Mouse (Mus musculus): Measurements from ENCODE around the gene Pigs.
A peak's percentile ranks its signal among the peaks of the same experiment; 100 is the strongest.

Pigs gene

DNA sequence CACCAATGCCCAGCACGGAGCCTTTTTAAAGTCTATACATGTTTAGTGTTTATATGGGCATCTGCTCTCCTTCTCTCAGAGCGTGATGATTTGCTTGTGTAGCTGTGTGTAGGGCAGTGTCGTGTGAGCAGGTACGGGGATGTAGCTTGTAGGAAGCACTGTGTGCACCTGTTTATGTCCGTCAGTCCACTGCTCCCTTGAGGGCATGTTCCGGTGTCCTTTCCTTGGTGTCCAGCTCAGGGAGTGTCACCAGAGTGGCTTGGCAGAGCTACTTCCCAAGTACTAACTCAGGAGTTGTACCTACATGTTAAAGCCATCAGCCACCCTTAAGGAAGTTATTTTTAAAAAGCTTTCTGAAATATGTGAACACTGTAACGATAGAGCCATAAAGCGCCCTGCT is 8.8 kb downstream of the Pigs start:
- DNase-seq (ENCODE audit: low spot score), result no peak

DNA sequence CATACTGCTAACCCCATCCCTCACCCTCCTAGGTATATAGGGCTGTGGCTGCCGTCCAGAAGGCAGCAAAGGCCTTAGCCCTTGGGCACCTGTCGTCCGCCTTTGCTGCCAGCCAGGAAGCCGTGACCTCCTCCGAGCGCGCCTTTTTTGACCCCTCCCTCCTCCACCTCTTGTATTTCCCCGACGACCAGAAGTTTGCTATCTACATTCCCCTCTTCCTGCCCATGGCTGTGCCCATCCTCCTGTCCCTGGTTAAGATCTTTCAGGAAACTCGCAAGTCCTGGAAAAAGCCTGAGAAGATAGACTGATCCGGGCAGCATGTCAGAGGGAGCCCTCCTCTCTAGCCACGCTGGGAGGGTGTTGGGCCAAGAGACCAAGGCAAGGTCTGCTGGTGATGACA is 13.5 kb downstream of the Pigs start:
- DNase-seq (ENCODE audit: low spot score), result no peak

DNA sequence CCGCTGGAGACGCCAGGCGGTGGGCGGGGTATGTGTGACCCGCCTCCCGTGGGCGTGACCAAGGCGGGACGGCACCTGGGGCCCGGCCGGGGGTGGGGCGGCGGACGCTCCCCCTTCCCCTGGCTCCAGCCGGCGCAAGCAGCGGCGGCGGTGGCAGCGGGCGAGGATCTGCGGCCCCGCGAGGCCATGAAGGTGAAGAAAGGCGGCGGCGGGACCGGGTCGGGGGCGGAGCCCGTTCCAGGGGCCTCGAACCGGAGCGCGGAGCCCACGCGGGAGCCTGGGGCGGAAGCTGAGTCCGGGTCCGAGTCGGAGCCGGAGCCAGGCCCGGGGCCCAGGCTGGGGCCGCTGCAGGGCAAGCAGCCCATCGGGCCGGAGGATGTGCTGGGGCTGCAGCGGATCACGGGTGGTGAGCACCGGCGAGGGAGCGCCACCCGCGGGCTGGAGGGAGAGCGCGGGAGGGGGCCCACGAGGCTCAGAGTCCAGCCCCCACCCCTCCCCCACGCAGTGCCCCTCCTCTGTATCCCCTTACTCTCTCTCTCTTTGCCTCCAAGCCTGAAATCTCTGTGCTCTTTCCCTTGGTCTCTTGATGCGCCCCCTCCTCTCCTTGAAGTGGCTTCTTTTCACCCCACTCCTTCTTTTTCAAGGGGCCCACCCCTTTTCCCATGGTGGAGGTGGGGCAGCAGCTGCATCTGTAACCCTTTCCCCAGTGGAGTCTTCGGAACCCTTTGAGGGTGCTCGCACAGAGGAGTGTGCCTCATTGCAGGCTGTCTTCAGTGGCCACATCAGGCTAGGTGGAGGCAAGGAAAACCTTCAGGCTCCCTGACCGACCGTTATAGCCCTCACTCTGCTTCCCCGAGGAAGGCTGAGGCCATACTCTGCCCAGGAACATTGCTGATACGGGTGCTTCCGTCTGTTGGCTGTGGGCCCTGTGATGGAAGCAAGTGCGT is 15.4 kb downstream of the Pigs start, which contains the start of gene Unc119:
Gene Unc119 (plus strand): TSS at position 102 of the 947 bp plus-strand sequence.
- peak; percentile 80 for DNase-seq (ENCODE audit: low spot score)

DNA sequence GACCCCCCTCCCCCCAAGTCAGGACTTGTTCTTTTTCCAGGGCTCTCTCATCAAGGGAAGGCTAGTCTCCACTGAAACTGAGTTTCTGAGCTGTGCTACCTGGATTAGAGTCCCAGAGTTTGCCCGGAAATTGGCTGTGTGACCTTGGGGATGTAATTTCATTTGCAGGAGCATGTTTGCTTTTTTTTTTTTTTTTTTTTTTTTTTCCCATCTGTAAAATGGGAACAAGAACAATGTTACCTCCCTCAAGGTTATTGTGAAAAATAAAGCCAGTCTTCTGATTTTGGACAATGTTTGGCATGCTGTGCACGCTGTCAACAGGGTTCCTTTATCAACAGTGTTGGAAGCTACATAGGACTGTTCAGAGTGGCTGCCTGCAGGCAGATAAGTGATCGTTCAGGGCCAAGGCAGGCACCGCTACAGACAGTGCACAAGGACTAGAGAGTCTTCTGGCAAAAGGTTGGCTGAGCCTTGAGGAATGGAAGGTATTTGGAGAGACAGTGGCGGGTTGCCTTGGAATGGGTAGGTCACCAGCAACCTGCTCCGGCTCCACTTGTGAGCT is 16.2 kb downstream of the Pigs start:
- no peak for DNase-seq (ENCODE audit: low spot score)

DNA sequence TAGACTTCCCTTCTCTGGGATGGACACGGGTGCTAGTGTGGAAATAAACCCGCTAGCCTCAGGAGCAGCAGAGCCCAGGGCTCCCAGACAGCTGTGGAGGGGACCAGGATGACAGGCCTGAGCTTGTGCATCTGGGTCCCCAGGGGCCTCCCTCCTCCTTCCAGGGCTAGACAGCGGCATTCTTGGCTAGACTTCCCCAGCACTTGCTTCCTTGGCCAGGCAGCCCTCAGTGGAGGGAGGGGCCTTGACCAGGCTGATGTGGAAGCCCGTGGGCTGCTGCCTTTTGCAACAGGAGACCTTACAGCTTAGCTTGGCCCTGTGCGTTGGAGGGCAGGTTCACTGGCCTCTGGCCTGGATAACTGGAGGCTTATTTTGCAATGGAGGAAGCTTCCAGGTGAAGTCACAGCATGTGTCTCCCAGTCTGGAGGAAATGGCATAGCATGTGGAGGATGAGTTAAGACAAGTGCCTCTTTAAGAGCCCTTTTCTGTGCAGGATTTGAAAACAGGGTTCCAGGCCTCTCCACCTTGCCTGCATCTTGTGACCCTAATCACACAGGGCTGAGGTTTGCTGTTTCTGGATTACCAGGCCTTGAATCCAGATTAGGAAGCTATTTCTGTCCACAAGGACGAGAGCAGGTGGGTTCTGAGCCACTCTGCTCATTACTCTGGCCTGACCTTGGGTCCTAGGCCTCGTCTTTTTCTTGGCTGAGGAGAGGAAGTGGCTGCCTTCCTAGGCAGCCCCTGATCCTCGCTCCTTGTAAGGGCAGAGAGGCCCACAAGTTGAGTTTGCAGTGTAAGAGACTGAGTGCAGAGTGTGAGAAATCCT is 16.9 kb downstream of the Pigs start:
- no peak for DNase-seq (ENCODE audit: low spot score)

DNA sequence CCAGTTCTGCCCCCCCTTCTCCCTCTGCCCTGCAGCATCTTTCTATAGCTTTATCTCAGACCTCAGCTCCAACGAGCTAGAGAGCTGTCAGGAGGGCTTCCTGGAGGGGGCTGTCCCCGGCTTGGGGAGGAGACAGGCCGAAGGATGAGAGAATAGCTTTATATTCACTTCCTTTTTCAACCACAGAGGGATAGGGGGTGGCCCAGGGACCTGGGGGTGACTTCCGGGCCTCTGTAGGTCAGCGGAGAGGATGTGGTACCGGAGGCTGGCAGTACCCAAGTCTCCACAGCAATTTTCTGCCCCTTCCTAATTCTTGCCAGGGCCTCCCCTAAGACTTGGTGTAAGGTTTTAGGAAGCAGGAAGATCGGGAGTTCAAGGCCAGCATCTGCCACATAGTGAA is 17.6 kb downstream of the Pigs start:
- no peak for DNase-seq (ENCODE audit: low spot score)

DNA sequence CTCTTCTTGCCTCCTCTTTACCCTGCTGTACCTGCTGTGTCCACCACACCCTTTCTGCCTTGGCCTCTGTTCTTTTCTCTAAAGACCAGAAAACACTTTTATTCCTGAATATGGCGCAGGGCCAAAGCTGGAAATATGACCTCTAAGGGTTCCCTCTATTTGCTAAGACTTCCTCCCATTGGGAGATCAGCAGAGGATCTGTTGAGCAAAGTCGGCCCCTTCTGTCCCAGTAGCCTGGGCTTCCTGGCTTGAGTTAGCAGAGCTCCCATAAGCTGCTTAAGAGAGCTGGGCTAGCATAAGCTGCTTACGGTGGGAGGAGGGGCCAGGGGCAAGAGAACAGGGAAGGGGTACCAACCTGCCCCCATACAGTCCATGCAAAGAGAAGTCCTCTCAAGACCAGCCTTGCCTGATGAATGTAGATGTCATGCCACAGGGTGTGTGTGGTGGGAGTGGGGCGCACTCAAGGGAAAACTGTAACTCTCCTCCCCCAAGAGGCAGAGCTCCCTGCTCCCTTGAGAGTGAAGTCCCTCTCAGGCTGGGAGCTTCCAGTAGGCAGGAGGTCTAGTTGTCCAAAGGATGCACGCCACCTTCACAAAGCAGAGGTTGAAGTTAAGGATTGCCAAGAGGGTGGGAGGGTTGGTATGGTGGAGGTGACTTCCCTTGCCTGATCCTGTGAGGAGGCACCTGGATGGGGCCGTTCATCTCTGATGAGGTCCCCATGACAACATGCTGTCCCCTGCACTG is 18.3 kb downstream of the Pigs start:
- DNase-seq (ENCODE audit: low spot score), result no peak

DNA sequence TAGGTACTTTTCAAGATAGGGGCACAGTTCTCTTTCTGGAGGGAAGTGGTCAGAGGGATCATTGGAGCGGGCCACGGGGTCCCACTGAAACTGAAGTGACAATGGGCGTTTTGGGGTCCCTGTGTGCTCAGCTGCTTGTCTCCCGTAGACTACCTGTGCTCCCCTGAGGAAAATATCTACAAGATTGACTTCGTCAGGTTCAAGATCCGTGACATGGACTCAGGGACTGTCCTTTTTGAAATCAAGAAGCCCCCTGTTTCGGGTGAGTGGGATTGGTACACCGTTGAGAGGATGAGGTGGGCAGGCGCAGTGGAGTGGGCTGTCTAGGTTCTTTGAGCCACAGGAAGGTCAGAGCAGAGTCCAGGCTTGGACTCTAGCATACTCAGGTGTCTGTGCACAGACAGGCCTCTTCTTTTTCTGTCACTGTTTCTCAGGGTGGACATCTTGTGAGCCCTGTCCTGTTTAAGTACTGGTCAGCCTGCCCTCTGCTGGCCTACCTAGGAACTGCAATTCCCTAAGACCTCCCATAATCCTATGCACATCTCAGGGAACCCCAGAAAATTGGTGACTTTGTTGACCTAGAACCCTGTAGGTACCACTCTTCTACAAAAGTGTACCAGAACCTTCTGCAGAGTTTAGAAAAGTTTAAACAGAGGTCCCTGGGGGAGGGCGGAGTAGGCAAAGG is 19.0 kb downstream of the Pigs start:
- DNase-seq (ENCODE audit: low spot score), result no peak

DNA sequence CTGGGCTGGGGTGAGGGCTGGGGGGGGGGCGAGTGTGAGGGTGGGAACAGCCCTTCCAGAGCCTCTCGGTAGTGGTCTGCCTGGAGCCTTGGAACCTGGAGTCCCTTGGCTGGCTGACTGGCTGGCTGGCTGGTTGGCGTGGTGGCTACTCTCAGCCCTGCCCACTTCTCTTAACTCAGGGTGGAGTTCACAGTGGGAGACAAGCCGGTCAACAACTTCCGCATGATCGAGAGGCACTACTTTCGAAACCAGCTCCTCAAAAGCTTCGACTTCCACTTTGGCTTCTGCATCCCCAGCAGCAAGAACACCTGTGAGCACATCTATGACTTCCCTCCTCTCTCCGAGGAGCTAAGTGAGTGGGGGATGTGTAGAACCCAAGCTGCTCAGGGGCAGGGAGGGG is 19.7 kb downstream of the Pigs start:
- DNase-seq (ENCODE audit: low spot score), result no peak

DNA sequence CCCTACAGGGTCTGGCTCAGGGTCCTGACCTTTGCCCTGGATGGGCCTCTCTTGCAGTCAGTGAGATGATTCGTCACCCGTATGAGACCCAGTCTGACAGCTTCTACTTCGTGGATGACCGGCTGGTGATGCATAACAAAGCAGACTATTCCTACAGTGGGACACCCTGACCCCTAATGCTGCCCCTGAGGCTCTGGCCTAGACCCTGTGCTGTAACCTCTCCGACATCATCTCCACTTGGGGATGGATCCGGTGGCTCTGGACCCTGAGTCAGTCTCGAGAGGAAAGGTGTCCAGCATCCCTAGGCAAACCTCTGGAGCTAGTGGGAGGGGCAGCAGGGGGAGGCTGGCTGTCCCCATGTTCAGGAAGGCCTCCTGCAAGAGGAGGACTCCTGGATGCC is 20.3 kb downstream of the Pigs start:
- DNase-seq (ENCODE audit: low spot score), result no peak

DNA sequence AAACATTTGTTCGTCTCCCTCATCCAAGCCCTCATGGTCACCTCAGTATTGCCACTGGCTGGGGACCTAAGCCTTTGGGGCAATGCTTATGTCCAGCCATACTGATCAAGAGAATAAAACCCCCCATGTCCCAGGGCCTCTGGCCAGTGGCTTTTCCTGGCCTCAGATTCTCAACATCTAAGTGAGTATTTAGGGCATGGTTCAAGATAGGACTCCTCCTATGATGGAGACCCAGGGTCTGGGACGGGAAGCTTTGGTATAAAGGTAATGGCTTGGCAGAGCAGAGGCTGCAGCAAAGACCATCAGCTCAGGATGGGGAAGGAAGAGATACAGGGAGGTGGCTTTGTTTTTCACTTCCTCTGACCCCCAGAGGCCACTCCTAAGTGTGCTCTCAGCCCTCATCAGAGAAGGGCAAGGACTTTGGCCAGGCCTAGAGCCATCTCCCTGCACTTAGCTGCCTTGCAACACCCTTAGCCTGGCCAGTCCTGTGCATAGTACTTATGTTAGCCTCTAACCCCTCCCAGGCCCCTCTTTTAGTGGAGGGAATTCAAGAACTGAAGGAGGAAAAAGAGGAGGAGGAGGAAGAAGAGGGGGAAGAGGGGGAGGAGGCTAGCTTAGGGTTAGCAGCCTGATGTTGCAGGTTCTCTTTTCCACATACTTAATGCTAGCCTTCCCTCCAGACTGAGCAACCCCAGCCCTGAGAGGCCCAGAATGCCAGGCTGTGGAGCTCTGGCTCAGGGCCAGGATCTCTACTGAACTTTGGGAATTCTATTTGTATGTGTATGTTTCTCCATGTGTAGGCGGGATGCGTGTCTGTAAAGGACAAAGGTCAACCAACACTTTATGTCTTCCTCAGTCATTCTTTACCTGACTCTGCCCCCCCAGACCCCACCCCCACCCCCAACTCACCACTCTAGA is 21.5 kb downstream of the Pigs start:
- DNase-seq (ENCODE audit: low spot score), result no peak

DNA sequence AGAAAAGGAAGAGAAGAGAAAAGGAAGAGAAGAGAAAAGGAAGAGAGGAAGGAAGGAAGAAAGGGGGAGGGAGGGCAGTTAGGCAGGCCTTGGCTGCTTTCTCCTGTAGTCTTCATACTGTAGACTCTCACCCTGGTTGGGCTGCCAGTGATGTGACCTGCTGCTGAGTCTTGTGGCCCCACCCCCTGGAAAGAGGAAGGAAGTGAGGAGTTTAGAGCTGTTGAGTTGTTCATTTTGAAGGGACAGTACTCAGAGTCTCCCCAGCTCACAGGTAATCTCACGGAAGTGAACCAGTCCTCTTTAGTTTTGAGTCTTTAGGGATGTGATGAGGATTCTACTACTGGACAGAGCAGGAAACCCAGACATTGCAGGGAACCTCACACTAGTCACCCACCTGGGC is 24.9 kb downstream of the Pigs start:
- no peak for DNase-seq (ENCODE audit: low spot score)

DNA sequence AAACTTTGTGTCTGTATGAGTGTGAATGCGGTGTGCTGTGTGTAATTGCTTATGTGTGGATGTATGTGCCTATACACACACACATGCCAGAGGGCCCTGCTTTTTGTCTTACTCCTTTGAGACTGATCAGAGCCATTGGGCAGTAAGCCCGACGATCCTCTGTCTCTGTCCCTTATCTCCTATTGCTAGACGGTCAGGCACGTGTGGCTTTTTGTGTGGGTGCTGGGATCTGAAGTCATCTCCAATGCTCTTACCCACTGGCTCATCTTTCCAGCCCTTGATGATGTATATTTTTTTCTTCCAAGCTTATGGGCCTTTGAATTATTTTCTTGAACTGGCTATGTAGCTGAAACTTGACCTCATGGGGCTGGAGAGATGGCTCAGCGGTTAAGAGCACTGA is 26.7 kb downstream of the Pigs start:
- no peak for DNase-seq (ENCODE audit: low spot score)

DNA sequence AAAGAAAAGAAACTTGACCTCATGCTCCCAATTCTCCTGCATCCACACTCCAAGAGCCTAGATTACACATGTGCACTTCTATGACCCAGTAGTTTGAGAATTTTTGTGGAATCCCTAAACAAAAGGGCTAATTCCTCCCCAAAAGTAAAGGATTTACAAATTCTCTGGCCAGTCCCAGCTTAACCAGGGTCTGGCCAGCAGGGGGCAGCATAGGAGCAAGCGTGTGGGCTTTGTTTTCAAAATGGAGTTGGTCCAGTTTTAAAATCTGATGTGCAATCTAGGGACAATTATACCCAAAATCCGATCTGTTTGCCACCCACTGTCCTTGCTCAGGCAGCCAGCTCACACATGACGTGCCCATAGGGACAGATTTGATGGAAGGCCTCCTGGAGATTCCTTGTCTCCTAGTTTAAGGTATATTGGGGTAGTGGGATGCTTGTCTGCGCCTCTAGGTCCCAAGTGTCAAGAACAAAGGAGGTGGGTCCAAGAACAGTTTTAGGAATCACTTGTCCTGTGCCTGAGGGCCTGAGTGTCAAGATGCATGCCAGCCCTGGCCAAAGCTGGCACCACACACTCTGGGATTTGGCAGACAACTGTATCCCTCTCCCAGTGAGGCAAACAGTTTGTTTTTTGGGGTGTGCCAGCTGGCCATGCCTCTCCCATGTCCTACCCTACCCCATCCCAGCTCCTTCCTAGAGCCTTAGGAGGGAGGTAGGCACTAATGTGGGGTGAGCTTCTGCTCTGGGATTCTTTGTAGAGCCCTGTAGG is 27.4 kb downstream of the Pigs start:
- no peak for DNase-seq (ENCODE audit: low spot score)

DNA sequence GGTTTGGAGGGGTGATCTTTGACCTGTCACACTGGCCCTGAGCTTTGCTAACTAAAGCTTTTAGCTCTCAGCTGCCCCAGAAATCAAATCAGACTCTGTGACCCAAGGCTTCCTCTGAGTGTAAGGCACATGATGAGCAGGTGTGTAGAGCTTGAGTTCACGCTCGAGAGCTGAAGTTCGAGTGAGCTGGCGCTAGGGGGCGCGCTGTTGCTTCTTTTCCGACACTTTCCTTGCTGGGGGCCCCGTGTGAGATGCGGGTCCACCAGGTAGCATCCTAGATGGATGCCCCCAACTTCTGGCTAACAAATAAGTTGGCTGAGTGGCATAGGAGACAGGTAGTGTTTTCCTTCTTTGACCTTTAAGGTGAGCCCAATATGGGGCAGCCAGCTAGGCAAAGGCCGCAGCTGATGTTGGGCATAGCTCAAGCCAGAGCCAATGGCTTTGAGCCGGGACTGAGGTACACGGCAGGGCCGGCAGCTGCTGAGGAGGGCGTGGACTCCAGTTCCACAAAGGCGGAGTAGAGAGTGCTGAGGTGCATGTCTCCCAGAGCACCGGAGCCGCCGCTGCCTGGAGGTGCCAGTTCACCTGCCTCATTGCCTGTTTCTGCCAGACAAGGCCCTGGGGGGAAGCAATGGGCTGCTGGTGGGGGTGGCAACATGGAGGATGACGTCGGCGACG is 30.3 kb downstream of the Pigs start:
- no peak for DNase-seq (ENCODE audit: low spot score)

DNA sequence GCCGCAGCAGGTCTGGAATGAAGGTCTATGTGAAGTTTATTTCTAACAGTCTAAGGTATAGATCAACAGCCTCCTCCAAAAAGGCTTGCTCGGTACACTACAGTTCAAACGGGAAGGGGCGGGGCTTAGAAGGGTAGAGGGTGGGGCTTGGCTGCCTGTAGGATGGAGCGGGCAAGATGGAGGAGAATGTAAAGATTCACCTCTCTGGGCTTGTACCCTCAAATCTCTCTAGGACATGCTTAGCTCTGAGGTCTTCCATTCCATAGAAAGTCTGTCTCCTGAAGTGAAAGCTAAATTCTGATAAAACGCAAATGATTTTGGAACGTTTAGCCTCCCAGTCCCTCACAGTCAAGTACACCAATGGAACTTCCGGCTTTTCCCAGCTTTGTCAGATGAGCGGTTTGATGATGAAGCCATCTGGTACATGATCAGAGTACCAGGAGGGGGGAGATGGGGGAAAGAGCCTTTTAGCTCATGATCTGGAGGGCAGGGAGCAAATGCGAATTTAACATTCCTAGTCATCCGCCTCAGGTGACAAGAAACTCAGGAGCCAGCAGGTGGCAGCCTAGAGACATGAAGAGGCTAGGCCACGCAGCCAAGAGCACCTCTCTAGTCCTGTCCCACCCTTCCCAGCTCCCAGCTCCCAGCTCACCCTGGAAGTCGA is 32.0 kb downstream of the Pigs start:
- DNase-seq (ENCODE audit: low spot score), result no peak

DNA sequence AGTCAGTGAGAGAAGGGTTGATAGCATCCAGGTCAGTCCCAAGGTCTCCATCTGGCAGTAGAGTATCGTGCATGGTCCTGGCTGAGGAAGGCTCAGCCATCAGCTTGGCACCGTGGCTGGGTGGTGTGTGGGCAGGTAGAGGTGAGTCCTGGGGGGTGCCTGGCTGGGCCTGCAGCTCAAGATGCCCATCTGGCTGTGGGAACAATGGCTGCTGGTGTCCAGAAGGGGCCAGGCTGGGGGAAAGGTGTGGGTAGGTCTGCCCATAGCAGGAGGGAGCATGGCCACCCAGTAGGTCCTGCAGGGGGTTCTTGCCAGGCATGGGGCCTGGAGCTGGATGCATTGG is 32.5 kb downstream of the Pigs start:
- DNase-seq (ENCODE audit: low spot score), result no peak

DNA sequence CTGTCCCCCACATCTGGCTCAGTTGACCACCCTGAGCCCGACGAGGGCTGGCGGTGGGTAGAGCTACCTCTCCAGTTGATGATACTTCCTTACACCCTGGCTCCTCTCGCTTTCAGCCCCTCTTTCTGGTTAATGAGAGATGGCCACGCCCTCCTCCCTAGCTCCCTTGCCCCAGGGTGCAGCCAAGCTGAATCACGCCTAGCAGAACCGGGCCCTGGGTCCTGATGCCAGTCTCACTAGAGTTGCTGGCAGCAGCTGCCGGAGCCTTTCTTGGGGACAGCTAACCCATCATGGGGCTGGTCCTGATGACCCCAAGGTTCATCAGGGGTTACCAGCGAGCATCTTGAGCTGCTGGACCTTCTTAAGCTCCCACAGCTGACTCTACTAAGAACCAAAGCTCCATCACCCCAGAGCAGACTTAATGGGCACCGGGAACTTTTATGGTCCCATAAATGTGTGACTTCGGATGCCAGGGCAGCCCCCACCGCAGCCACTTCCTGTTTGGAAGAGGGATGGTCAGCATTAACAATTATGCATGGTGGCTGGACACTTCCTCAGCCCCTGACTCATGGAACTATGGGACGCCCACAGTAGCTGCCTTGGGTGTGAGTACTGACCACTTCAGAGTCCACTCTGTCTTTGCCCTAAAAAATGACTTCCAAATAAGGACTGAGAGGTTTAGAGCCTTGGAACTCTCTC is 35.2 kb downstream of the Pigs start:
- no peak for DNase-seq (ENCODE audit: low spot score)
